Mouse (Mus musculus): ENCODE measurements at regions not wholly inside any gene's neighbourhood (a gene's known extent, or its start where the extent isn't known, plus 50 kb on each side); places are given as distances from the start of the nearest gene placed in this dataset.
A peak's percentile ranks its signal among the peaks of the same experiment; 100 is the strongest.

DNA sequence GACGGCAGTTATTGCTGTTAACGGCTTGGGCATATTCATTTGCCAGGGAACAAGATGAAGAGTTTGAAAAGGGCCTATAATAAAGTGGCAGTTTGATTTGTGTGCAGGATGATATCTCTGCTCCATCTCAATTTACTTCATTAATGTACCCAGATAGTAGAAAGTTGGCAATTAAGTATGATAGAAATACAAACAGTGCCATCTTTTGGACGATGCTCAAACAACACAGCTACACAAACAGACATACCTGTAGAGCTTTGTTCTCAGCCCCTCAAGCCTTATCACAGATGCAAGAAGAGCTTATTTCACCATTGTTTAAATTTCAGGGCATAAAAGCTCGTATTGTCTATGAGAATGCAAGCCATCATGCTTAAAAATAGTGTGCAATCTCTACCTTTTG lies 82.2 kb downstream of the Tnfsf11 start:
- intact Hi-C loops (cut with DNase I): no loop called here
- DNase-seq: no peak

DNA sequence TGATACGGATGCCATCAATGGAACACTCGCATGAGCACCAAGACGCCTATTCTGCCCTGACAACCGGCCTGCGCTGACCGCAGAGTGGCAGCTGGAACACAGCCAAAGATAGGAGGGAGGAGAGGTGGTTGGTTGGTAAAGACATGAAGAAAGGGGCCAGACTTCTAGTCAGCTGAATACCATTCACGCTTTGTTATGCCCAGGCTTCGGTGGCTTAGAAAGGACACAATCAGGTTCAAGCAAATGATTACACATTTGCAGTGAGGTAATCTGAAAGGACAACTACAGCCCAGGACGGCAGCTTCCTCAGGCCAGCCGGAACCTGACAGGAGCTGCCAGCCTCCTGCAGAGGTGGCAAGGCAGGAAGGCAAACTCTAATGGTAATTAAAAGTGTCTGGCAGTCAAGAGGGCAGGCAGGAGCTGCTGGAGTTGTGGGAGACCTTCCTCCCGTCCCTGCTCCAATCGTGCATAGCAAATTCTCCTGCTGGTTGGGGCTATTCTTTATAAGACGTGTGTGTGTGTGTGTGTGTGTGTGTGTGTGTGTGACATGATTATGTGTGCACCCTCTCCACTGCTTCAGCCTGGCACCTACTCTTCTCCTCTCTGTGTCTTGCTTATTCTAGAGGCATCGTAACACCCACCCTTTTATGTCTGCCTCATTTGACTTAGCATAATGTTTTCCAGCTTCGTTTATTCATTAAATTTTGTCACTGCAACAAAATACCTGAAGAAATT lies 91.4 kb downstream of the Tnfsf11 start:
- DNase-seq: peak; percentile 5 to 23
- intact Hi-C loops (cut with DNase I): no loop called here

DNA sequence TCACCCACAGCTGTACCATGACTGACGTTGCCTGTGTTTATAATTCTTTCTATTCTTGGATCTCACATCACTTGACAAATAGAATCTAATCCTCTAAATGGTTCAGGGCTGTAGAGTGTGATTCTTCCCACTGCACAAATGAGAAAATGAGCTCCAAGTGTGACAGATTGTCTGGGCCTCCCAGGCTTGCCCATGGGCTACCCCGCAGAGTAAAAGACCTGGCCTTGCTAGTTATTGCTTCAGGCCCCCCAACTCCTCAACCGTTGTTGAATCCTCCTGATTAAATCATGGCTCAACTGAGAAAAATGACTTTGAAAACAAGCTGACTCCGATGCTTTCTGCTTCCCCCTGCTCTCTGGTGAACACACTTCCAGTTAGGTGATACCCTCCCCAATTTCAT lies 92.4 kb downstream of the Tnfsf11 start:
- intact Hi-C loops (cut with DNase I): no loop called here
- DNase-seq: no peak

DNA sequence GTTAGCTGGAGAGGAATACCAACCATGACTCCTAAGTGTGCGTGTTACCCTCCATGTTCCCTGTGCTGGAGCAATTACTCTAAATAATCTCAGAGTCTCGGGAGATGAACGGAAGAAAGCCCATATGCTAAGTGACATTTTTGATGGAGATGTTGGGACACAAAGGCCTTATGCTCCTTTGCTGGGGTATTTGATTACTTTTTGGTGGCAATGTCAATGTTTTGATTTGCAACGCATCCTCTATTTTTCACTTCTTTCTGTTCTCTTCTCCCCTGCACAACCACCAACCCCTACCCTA lies 103.3 kb downstream of the Tnfsf11 start:
- intact Hi-C loops (cut with DNase I): no loop called here
- no peak for DNase-seq

DNA sequence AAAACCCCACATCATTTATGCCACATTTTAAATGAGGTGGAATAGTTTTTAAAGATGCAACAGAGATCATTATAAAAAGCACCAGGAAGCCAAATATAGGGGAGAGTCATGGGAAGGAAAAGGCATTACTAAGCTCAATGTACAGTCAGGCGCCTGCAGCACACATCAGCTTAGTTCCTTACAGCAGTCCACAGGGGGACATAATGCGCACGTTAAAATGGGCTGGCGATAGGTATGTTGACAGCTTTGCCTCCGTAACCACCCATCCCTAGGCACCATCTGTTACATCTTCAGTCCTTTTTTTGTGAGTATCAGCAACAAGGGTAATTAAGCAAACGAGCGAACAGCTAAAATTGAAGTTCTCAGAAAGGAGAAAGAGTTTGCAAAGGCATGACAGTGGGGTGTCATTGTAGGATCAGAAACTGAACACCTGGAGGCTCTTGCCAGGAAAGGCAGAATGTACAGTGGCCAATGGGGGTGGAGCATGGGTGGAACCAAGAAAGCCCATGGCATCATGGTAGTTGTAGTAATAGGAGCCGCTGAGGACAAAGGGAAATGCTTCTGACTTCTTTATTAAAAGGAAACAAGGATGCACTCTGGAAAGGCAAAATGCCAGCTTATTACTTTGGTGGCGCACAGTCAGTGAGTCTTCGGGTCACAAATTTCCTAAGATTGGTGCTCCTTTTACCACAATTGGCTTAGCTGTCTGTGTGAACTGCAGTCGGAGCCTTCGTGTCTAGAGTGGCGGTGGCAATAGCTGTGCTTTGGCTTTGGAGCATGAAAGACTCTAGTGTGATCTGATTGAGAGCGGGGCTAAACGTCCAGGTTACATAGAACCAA lies 103.9 kb downstream of the Tnfsf11 start:
- intact Hi-C loops (cut with DNase I): no loop called here
- no peak for DNase-seq

DNA sequence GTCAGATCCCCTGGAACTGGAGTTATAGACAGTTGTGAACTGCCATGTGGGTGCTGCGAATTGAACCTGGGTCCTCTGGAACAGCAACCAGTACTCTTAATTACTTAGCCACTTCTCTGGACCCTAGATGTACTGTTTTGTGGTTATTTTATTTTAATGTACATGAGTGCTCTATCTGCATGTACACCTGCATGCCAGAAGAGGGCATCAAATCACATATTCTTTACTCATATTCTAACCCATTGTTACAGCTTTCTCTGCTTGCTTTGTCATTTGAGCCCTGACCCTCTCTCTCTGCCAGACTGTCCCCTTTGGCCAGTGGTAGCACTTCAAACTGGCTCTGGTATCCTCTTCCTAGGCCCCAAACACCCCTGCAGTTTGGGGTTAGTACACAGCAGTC lies 105.1 kb downstream of the Tnfsf11 start:
- intact Hi-C loops (cut with DNase I): no loop called here
- DNase-seq: no peak

DNA sequence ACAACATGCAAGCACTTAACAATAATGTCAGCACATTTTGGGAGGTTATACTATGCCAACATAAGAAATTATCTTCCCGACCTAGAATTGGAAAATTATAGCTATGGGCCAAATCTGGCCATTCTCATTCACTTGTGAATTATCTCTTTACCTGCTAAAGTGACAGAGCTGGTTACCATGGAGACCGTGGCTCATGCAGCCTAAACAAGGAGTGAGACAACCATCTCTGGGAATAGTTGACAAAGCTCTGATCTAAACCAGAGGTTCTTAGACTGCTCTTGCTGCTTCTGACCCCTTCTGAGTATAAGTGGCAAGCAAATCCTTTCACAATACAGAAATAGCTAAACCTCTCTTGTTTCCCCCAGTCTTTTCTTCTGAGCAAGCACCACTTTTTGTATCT lies 108.7 kb upstream of the Fam216b start:
- DNase-seq: no peak
- intact Hi-C loops (cut with DNase I): no loop called here

DNA sequence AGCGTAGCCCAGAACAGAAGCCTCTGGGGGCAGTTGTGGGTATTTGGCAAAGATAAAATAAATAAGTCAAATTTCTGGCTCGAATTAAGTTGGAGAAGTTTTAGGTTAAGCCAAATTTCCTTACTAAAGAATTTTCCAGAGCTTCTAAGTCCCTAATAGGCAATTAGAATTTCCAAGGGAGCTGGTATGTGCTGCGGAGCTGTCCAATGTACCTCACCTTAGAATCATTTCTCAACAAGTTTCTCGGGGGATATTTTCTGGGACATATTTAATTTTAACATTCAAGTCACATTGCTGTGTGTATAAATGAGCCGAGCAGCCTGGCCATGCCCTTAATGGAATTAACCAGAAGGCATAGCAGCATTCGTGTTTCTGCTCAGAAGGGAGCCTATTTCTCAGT lies 90.8 kb upstream of the Fam216b start:
- intact Hi-C loops (cut with DNase I): no loop called here
- no peak for DNase-seq

DNA sequence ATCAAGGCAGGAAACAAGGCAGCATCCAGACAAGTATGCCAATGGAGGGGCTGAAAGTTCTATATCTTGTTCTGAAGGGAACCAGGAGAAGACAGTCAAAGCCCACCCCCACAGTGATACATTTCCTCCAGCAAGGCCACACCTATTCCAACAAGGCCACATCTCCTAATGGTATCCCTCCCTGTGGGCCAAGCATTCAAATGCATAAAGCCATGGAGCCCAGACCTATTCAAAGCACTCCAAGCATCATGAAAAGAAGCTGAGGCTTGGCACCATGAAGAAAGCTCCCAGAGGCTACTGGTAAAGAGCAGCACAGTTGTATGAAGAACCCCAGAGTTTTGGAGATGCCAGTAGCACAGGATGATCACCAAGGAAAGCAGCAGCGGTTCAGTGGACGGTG lies 84.6 kb upstream of the Fam216b start:
- intact Hi-C loops (cut with DNase I): no loop called here
- DNase-seq: no peak

DNA sequence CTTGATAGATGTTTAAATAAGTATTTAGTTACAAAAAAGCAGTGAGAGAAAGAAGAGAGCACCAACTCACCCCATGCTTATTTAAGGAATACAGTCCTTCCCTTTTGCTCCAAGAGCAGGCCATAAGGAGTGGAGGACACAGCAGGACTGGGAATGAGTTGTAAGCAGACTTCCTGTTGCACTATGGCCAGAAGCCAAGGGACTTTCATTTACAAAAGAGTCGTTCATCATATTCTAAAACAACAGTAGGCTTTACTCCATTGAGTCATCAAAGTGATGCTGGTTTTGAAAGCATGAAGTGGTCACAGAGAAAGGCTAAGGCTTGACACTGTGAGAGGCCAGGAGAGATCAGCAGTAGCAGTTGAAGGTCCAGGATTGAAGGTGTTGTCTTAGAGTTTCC lies 84.1 kb upstream of the Fam216b start:
- intact Hi-C loops (cut with DNase I): no loop called here

DNA sequence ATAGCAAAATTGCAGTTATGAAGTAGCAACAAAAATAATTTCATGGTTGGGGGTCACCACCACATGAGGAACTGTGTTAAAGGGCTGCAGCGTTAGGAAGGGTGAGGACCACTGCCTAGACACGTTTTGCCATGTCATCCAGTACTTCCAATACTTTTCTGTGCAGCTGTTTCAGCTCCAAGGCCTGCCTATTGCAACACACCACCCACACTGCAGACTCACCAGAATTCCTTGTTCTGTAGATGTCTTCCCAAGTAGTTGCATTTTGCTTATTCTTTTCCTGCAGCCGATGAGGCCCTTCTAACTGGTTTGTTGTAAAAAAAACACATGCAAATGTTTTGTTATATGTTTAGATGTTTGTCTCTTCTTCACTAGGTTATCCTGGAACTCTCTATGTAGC lies 72.0 kb upstream of the Fam216b start:
- intact Hi-C loops (cut with DNase I): no loop called here
- DNase-seq: no peak

More for the DNA sequence above, 84.1 kb upstream of the Fam216b start:
- DNase-seq: no peak

DNA sequence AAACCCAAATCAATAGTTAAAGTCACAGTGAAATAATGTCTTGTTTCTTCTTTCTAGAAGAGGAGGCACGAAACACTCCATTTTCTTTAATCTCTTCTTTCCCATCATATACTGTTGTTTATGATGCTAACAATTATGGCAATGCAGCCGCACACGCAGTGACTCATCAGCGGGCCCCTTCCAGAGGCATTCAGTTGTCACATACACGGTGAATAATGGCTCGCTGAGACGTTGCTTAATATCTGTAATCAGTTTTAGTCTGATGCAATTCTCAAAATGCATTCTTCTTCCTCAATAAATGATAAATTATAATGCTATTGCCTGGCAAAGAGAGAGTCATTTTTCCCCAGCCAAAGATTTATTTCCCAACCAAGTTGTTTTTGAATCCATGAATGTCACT lies 70.8 kb upstream of the Fam216b start:
- intact Hi-C loops (cut with DNase I): no loop called here
- no peak for DNase-seq

DNA sequence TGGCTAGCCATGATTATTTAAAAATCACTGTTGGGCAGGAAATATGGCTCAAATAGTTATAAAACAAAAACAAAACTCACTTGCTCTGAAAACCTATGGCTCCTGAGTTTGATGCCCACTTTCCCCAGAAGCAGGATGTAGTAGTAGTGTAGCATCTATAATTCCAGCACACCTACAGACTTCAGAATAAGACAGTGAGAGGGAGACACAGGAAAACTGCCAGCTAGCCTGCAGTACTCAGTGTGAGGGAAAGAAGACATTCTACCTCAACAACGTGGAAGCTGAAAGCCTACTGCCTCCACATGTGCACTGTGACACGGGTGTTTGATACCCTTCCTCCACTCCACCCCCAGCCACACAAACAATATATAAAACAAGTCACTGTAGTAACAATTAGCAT lies 68.9 kb upstream of the Fam216b start:
- intact Hi-C loops (cut with DNase I): no loop called here
- DNase-seq: no peak

DNA sequence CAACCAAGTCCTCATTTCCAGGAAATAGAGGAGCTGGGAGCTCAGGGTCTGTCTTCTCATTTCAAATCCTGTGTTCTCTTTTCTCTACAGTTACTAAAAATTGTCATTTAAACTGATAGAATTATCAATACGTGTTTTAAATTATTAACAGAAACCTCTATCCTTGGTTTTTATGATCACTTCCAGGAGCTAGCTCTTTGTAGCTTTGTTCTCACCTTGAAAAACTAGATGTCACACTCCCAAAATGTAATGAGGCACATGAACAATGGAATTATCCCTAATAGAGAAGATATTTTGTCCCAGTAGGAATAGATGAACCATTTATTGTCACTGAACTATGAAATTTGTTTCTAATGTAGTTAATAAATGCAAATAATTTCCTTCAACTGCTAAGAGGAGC lies 60.0 kb upstream of the Fam216b start:
- intact Hi-C loops (cut with DNase I): no loop called here
- DNase-seq: no peak

DNA sequence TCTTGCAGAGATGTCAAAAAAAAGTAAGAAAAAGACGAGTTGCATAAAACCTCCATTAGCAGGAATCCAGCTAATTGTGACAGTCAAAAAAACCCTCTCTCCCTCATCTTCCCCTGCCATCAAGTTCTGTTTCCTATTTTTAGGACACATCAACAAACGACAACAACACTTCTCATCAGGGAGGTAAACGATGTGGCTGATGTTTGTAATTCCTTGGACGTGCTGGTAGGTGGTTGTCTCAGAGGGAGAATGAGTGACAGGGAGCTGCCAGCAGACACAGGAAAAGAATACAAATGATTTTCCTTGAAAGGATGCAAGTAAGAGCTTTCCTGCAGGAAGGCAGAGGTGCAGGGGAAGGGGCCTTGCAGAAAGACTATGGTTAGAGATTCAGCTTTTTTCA lies 54.9 kb upstream of the Fam216b start:
- no peak for DNase-seq
- intact Hi-C loops (cut with DNase I): no loop called here

Small RNAs in the stretch of these regions (microRNA-seq; reads per million reads assigned to microRNA genes)
- gene Mir1971: 0 reads per million in 2 experiments
